Mouse (Mus musculus) c-Kit-positive CD71-positive TER-119-negative erythroid progenitor cells, embryonic 14.5 days (primary cell): ENCODE measurements around the gene Slc22a16.
"Not testable (repeated sequence)": the region's sequence is repeated elsewhere in the genome, so short reads cannot be mapped to it uniquely, and the experiment has no call there.

Experiments
- DNase-seq: peaks from one replicate; pipeline ENCODE4 v3.0.0-alpha.2; 2013; ENCODE audit warnings: low read depth

Slc22a16 gene

DNA sequence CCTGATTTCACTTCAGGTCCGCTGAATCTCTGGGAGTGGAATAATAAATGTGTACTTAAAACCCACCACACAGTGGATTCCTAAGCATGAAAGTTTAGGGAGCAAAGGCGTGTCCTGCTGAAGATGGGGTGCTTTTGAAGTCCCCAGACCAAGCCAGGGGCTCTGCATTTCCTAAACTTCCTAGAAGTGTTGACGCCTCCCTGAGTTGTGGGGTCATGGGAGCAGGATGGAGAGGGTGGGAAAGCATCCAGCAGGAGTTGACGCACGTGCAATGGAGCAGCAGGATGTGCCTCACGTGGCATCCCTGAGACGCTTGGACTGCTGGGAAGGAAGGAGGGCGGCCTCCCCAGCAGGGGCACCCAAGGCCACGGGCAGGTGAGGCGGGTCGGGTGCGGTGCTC, at the start of gene Slc22a16:
TSS of gene Slc22a16 (plus strand) at position 301 of the 400 bp plus-strand sequence.
- DNase-seq = no peak

DNA sequence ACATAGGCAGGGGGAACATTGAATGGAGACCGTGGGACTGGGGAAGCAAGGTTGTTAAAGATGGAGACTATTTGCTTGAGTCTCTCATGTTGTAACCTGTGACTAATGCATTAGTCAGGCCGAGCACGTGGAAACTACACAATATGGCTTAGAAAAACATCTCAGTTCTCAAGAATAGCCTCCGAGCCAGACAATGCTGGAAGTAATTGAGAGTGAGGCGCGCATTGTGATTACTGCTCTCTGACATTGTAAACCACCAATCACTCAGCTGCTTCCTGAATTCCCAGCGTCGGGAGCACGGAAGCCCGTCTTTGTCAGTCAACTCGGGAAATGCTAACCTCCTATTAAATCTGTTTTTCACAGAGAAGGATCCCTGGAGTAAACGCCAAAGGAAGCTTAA, 48.6 kb upstream of the Slc22a16 start:
- no peak for DNase-seq

DNA sequence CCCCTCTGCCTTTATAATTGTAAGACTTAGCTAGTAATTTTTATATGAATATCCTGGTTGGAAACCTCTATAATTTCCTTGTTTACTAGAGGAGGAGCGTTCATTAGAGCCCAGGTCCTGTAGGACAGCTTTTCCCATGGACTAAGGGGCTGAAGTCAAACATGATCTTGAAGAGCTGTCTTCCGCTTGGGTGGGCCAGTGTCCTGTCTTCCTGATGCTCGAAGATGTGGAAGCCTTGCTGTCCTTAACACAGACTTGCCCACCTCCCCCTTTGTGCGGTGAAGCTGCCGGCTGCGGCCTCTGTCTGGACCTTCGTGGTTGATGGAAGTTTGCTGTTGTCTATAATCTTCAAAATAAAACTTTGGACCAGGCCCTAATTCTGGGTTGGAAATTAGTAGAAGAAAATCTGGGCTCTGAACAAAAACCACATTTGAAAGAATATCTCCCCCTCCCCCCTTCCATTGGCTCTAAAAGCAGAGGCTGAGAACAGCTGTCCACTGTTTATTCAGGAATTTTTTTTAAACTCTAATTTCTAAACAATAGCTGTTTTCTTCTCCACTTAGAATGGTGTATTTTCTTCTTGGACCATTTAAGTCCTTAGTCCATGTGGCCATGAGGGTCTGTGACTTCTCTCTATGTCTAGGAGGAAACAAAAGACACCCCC, 46.7 kb upstream of the Slc22a16 start:
- DNase-seq = no peak

DNA sequence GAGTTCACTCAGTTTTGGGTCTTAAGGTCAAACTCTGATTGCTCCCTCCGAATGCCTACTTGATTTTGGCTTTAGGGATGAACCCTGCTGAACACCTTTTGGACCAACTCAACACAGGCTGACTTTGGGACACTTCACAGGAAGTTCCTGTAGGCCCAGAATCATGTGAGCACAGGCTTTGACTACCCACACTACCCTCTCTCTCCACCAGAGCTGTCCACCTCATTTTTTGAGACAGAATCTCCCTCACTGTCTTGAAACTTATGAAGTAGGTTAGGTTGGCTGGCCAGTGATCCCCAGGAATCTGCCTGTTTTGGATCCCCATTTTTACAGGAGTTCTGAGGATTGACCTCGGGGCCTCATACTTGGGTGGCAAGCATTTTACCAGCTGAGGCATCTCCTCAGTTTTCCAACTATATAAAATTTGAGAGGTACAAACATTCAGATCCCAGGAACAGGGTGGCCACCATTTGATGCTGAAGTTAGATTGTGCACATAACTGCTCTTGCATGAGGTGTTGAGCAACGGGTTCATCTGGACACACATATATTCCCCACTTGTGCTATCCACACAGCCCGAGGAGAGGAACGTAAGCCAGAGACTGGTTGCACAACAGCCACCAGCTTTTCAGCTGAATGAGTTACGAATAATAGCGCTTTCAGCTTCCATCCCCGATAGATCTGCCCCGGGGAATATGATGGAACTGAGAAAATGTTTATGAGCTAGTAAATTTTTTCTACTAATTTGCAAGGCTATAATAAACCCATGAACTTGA, 45.9 kb upstream of the Slc22a16 start:
- DNase-seq = no peak

DNA sequence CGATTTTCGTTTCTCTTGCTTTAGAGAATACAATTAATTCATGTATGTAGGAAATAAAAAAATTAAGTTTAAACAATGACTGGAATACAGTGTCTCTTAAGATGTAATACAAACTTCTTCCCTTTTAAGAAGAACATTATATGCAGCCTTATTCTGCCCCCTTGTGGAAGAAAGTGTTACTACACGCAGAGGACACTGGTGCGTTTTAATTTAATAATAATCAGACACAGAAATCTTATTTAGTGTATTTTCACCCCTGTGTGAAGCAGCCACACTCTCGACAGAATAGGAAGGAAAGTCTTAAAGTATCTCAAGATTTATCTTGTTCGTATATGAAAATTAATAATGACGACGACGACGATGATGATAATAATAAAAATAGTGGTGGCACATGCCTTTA, 45.1 kb upstream of the Slc22a16 start:
- peak; percentile 74 for DNase-seq

DNA sequence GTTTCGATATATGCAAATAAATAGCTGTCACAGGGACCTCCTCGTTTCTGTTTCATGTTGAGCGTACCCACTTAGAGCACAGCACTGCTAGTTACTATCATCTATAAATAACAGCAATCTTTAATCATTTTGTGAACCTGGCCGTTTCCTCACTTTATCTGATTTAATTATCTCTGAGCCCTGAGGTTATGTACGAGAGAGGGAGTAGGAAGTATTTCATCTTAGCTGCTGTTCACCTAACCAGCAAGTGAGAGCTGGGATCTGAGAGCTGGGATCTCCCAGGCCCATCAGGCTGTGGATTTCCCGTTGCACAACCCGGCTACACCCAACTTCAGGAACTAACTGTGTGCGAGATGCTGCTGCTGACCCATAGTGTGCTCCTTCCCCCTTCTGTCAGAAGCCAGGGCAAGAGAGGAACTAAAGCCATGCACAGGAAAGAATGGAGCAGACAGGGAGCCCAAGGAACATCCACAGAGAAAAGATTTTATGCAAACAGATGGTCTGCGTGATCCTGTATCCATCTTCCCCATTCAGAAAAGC, 44.5 kb upstream of the Slc22a16 start:
- no peak for DNase-seq

DNA sequence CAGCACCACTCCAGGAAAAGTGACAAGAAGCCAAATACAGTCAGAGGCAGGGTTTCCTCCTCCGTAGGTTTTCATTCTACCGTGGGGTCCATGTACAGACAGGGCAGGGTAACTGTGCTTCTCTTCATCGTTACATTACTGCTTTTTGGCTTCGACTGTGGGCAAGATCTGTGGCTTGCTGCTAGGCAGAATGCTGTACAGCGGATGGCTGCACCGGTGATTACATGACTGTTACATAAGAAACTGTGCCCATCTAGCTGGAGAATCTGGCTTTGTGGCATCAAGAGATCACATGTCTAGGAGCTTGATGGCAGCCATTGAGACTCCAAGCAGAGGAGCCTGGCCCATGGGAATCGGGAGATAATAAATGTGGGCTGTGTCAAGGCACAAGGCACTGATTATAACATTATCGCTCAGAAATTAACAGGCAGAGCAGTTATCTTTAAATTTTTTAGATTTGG, 43.8 kb upstream of the Slc22a16 start:
- DNase-seq = no peak

DNA sequence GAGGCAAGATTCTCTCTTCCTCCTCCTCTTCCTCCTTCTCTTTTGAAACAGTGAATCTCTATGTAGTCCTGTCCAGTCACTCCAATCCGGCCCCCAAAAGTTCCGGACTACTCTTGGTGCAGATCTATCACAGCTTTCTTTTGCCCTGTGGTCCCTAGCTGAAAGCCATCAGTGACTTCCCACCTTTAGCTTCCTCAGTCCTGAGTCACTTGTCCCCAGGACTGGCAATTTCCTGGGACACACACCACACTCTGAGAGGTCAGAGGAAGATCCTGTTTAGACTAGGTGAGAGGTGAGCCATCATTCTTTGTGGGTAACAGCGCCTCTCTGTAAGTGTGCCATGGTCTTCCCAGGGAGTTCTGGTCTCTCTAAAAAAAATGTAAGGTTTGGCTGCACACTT, 43.1 kb upstream of the Slc22a16 start:
- DNase-seq = no peak

DNA sequence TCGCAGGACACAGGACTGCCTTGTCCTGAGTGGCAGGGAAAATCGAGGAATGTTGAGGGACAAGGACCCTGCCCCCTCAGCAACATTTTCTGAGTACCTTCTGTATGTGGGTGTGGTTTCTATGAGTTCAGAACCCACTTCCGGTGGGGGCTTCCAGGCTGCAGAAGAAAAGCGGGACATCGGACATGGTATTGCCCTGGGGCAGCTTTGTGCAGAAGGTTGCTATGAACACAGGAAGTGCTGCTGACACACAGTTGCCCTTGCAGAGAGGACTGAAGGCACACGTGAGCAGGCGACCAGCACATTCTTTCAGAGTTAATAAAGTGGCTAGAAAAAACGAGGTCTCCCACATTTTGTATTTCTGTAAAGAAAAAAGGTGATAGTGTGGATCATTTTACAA, 42.6 kb upstream of the Slc22a16 start:
- no peak for DNase-seq

DNA sequence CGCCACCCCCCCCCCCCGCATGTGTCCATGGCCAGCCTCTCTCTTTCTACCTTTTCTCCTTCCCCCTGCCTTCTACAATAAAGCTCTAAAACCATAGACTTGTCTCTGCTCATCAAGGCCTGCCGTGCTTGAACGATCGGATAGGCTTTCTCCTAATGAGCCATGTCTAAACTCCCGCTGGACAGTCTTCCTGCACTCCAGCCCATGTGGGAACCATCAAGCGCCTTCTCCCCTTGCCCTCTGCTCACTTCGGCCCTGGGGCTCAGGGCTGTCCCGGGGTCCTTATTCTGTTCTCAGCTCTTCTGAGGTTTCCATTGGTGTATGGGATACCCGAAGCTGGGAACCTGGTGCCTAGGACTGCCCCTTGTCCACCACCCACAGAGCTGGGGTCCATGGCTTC, 41.5 kb upstream of the Slc22a16 start:
- DNase-seq = no peak

DNA sequence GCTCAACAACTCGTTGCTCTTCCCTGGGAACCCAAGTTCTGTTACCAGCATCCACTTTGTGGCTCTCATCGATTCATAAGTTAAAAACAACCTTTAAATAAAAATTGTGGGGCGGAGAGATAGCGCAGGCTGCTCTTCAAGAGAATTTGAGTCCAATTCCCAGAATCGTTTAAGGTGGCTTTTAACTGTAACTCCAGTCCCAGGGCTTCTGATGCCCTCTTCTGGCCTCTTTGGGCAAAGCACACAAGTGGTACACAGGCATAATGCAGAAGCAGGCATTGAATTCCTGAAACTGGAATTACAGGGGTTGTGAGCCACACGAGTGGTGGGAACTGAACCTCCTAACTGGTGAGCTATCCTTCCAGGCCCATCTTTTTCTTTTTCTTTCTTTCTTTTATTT, 40.5 kb upstream of the Slc22a16 start:
- DNase-seq = peak; percentile 76

DNA sequence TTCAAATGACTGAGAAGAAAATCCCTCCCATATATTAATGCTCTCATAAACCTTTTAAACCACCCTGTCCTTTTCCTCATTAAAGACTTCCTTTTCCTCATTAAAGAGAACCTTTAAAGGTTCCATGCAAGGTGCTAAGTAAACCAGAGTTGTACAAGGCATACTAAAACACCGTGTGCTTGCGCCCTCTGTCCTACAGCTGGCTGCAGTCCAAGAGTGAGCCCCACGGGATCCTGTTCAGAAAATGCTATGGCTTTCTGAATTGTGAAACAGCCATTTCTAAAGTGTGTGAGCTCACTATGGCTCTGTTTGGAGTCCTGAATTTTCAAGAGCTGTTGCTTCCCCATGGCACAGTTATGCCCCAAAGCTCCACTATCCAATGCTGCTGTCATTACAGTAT, 39.5 kb upstream of the Slc22a16 start:
- no peak for DNase-seq

DNA sequence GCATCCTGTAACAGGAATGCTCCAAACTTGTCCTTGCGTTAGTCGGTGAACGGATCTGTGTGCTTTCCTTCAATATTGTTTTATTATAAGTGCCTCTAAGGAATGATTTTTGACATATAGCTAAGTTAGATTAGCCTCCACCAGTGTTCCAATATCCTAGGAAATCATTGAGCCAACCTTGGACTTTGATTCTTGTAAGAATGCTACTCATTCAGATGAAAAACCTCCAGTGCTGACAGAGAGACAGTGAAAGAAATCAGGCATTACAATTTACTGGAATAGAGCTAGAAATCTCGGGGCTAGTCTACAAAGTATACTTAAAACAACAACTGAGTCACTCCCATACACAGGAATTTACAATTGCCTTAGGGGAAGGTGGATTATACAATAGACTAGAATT, 37.5 kb upstream of the Slc22a16 start:
- not testable (repeated sequence) for DNase-seq

DNA sequence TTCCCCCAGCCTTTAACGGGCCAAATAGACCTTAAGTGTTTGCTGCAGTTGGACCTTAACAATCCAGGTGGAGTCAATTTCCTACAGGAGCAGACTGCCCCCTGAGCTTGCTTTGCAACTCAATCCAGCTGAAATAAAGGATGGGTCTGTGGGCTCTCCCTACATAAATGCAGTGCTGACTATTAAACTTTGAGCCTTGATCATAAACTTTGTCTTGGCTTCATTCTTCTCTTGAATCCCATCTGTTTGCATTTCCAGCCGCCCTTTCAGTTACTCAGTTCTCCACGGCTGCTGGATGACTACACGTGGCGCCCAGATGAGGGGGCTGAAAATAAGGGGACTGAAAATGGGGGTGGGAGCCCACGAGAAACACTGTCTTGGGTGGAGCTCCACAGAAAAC, 28.8 kb upstream of the Slc22a16 start:
- no peak for DNase-seq

DNA sequence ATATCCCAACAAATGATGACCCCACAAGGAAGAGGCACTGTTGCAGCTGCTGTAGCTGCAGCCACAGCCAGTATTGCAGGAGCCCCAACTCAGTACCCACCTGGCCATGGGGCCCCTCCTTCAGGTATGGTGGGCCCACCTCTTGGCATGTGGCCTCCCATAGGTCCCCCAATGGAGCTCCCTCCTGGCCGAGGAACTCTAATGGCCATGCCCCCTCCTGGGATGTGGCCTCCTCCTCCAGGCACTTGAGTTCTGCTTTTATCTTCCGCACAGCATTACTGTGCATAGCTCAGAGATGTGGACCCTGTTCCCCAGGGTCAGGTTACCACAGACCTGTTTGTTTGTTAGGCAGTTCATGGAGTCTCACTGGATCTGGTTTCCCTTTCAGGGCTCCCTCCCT, 20.8 kb upstream of the Slc22a16 start:
- no peak for DNase-seq

DNA sequence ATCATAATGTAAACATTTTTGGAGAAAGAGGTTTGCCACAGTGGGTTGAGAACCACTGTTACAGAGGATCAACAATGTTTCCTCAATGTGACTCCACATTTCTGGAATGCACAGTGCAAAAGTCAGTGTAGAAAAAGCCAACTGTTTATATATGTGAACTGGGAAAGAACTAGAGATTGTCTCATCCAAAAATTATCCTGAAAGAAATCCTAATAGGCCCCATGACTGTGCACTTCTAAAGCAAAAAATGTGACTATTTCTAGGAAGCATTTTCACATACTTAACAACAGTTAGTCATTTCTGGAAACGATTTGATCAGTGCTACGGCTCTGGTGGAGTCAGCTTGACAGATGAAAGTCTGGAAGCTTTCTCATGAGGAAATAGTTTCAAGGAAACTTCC, 18.3 kb upstream of the Slc22a16 start:
- no peak for DNase-seq

DNA sequence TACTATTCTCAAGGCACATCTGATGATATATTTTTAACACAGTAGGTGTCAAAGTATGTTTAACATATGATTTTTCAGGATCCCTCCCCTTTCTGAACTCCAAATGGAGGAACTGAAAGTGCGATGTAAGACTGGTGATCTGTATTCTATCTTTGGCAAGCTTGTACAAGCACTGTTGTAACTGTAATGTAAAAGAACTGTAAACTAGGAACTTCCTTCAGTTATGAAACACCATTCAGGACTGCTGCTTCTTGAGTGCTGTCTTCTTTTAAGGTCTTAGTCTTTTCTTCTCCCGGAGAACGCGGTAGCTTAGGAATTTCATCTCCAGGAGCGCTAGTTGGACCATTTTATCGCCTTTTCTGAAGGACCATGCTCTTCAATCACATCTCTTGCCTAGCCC, 4.4 kb upstream of the Slc22a16 start:
- DNase-seq = not testable (repeated sequence)

DNA sequence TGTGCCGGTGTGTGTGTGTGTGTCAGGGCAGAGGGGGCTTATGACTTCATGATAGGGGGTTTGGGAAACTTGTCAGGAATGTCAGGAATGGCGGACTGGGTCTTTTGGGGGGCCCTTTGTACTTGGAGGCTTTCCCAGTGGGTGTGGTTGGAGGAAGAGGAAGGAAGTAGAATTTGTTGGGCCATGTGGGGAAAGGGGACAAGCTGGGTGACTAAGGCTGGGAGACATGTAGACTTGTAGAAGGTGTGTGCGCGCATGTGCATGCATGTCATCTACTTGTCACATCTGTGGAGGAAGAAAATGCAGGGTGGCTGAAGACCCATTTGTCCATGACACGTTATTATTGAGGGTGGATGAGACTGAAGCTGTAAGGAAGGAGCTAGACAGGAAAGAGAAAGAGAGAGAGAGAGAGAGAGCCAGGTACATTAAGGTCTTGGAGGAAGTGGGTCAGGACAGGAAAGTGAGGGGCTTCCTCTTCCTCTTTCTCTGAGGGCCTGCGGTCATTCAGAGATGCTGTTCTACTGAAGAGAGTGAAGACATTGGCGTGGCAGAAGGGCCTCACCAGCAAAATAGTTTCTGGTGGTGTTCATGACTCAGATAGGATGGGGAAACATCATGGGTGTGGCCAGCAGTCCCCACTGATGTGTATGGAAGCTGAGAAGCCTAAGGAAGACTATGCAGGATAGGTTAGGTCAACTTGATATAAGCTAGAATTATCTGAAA, 5.9 kb downstream of the Slc22a16 start:
- DNase-seq = no peak

DNA sequence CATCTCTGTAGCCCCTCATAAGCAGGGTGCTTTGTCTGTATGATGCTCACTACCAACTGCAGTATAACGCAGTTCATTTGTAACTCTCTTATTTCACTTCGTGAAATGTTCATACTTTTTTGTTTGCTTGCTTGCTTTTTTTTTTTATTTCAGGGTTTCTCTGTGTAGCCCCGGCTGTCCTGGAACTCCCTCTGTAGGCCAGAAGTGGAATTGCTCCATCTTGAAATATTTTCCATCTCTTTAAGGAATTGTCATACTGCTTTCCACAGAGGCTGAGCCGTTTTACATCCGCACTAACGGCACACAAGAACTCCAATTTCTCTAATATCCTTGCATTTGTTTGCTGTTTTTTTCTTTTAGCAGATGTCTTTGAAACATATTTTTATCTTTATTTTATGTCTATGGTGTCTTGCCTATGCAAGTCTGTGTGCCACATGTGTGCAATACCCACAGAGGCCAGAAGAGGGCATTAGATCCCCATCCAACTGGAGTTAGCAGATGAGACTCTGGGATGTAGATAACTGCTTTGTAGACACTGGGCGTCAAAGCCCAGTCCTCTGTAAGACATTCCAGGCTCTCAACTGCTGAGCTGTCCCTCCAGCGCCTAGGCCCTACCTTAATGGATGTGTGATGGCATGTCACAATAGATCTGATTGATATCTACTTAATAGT, 13.6 kb downstream of the Slc22a16 start:
- DNase-seq = peak; percentile 34

DNA sequence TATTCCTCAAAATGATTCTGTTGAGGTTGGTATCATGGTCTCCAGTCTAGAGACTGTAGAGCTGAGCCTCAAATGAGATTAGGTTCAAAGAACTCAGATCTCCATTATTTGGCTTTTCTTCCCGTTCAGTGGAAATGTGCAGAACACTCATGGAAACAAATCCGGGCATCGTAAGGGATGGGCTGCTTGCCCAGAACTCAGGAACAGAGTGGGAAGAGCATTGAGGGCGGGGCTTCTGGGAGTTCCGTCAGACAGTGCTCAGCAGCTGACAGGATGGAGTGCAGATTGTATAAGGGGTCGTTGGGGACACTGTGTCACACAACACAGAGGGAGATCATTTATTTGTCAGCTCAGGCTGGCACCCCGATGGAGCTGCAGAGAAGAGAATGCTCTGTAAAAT, 22.1 kb downstream of the Slc22a16 start:
- no peak for DNase-seq

DNA sequence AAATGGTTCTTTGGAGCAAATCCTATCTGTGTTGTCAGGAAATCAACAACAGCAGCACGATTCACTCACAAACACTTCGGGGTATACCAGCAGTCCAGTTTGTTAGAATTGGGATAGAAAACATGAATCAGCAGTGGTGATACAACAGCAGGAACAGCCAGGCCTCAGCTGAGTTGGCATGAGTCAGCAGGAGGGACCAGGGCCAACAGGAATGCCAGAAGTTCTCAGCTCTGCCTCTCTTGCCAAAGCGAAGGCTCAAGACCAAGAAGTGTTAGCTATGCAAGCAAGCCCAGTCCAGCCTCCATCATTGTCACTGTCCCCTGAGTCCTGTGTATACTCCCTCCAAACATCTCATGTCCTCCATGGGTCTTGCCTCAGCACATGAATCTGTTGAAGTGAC, 27.0 kb downstream of the Slc22a16 start:
- DNase-seq = no peak

DNA sequence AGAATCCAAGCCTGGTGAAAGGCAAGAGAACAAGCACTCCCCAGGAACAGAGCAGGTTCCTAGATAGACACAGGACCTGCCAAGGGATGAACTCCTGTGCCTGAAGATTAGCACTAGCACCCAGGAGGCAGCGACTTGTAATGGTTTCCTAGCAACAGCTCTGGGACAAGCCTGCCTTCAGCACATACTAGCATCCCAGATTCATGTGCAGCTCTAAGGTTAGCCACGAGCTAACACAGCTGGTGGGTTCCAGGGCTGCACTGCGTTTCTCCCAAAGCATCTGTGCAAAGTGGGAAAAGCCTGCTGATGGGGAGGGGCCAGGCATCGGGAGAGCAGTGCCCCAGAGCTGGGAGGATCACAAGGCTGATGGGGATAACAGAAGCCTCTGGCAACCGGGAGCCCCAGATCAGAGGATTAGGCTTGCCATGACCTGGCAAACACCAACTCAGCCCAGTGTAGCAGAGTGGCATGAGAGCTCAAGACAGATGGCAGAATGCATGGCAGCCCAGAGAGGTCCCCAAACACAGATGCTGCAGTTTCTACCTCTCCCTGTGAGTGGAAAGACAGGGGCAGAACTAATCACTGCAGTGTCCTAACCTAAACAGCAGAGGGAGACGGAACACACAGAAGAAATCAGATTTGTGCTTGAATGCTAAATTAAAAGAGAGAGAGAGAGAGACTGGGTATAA, 34.7 kb downstream of the Slc22a16 start:
- DNase-seq = no peak
